Mouse (Mus musculus) macrophage (primary cell): ENCODE results near the gene Esrp2. TPM values are rescaled to one million over a fixed set of nuclear protein-coding genes. Genes with fewer than 3 reads are reported as not detected.

Experiments used
- H3K27ac ChIP-seq: fragments of 350-480 bp; formaldehyde crosslinking; 2 replicates; pipeline ENCODE4 v1.9.0; 2021
- H3K36me3 ChIP-seq: fragments of 350-480 bp; formaldehyde crosslinking; 2 replicates; pipeline ENCODE4 v1.9.0; 2021; ENCODE audit errors: inconsistent target
- H3K4me3 ChIP-seq: fragments of 350-480 bp; formaldehyde crosslinking; 2 replicates; pipeline ENCODE4 v1.9.0; 2021; ENCODE audit errors: inconsistent target
- H3K79me2 ChIP-seq: fragments of 350-480 bp; formaldehyde crosslinking; 2 replicates; pipeline ENCODE4 v1.9.0; 2021; ENCODE audit errors: inconsistent target
- WGBS: methylation state at CpG from one replicate; pipeline ENCODE4 v1.1.7; 2026; ENCODE audit warnings: inconsistent platforms; ENCODE audit not compliant: missing documents; 5-methylcytosine and 5-hydroxymethylcytosine counted together
- polyA plus RNA-seq: library from polyadenylated mRNA; stranded (reverse); fragments of 250-400 nt; gene quantifications from 3 replicates; pipeline ENCODE4 v1.2.4, GENCODE M21; 2018; ENCODE audit warnings: inconsistent platforms

The Esrp2 gene
- polyA plus RNA-seq, 1 experiment from 2014 or later = not detected

- Histone ChIP-seq H3K27ac (no peak overlapping the region), H3K79me2 (no peaks in the 10 kb centered on the region), H3K4me3 (no peak overlapping the region), H3K36me3 (peaks cover 15% of the 10 kb centered on the region; the same call in 1 of the 2 replicates)
- WGBS = 92% methylated on average over 3 of the region's 3 CpGs
Measured at GRCm38 (mm10) chr8:106123443-106123842, 13.3 kb downstream of the Esrp2 start.

GRCm38 (mm10) chr8:106115897-106116296, 20.9 kb downstream of the Esrp2 start:
- WGBS = 100% methylated on average over 3 of the region's 3 CpGs
- no peak overlapping the region for H3K27ac ChIP-seq
- H3K36me3 ChIP-seq = peaks cover 21% of the 10 kb centered on the region; the same call in 1 of the 2 replicates

GRCm38 (mm10) chr8:106112514-106112913, 24.3 kb downstream of the Esrp2 start:
- Histone ChIP-seq H3K79me2 (no peaks in the 10 kb centered on the region), H3K36me3 (peaks cover 27% of the 10 kb centered on the region), H3K4me3 (no peak overlapping the region), H3K27ac (no peak overlapping the region)
- 83% methylated on average over 1 of the region's 1 CpGs for whole genome bisulfite sequencing

More at GRCm38 (mm10) chr8:106115897-106116296, 20.9 kb downstream of the Esrp2 start:
- Histone ChIP-seq H3K79me2 (no peaks in the 10 kb centered on the region), H3K4me3 (no peak overlapping the region)

- 100% methylated on average over 2 of the region's 2 CpGs for WGBS
- no peak overlapping the region for H3K27ac ChIP-seq
- no peaks in the 10 kb centered on the region for H3K79me2 ChIP-seq
- H3K4me3 ChIP-seq = no peak overlapping the region
- H3K36me3 ChIP-seq = peaks cover 27% of the 10 kb centered on the region
Measured at GRCm38 (mm10) chr8:106112041-106112440, 24.7 kb downstream of the Esrp2 start.

GRCm38 (mm10) chr8:106108729-106109128, 28.0 kb downstream of the Esrp2 start:
- peaks cover 32% of the 10 kb centered on the region for H3K36me3 ChIP-seq
- no peaks in the 10 kb centered on the region for H3K79me2 ChIP-seq
- 100% methylated on average over 3 of the region's 3 CpGs for WGBS
- no peak overlapping the region for H3K4me3 ChIP-seq
- no peak overlapping the region for H3K27ac ChIP-seq

- Histone ChIP-seq H3K79me2 (no peaks in the 10 kb centered on the region), H3K4me3 (no peak overlapping the region), H3K36me3 (peaks cover 37% of the 10 kb centered on the region), H3K27ac (no peak overlapping the region)
- WGBS = 96% methylated on average over 4 of the region's 4 CpGs
Measured at GRCm38 (mm10) chr8:106108080-106108479, 28.7 kb downstream of the Esrp2 start.

- WGBS = 29% methylated on average over 1 of the region's 1 CpGs
- H3K36me3 ChIP-seq = peaks cover 44% of the 10 kb centered on the region
- H3K4me3 ChIP-seq = no peak overlapping the region
- H3K79me2 ChIP-seq = no peaks in the 10 kb centered on the region
- H3K27ac ChIP-seq = no peak overlapping the region
Measured at GRCm38 (mm10) chr8:106106193-106106592, 30.6 kb downstream of the Esrp2 start.

- no peaks in the 10 kb centered on the region for H3K79me2 ChIP-seq
- H3K36me3 ChIP-seq = peaks cover 48% of the 10 kb centered on the region
- 94% methylated on average over 2 of the region's 2 CpGs for WGBS
- no peak overlapping the region for H3K4me3 ChIP-seq
- no peak overlapping the region for H3K27ac ChIP-seq
Measured at GRCm38 (mm10) chr8:106103888-106104287, 32.9 kb downstream of the Esrp2 start.

- Histone ChIP-seq H3K27ac (no peak overlapping the region), H3K79me2 (no peaks in the 10 kb centered on the region), H3K4me3 (no peak overlapping the region), H3K36me3 (peaks cover 38% of the 10 kb centered on the region; the same call in 1 of the 2 replicates)
- 87% methylated on average over 4 of the region's 4 CpGs for WGBS
Measured at GRCm38 (mm10) chr8:106102321-106102720, 34.5 kb downstream of the Esrp2 start.

Other genes starting within 250 kb of the Esrp2 start
- not detected in 3 replicates for gene Nrn1l, start 243.4 kb downstream of the Esrp2 start, polyA plus RNA-seq
- gene Pskh1, start 236.5 kb downstream of the Esrp2 start, polyA plus RNA-seq = 16.3 to 17.5 TPM (median 16.4 TPM) in 3 replicates
- not detected in 3 replicates for gene Ctrl, start 203.1 kb downstream of the Esrp2 start, polyA plus RNA-seq
- gene Psmb10, start 198.5 kb downstream of the Esrp2 start, polyA plus RNA-seq = 51.8 to 210 TPM (median 105 TPM) in 3 replicates
- gene Lcat, start 193.6 kb downstream of the Esrp2 start, polyA plus RNA-seq = 0.10 to 0.28 TPM in 2 of 3 replicates, not detected in the other
- 16.1 to 37.5 TPM (median 23.1 TPM) in 3 replicates for gene Slc12a4, start 170.9 kb downstream of the Esrp2 start, polyA plus RNA-seq
- 0.10 to 0.34 TPM in 2 of 3 replicates, not detected in the other for gene Dpep3, start 157.5 kb downstream of the Esrp2 start, polyA plus RNA-seq
- gene Dus2, start 145.6 kb downstream of the Esrp2 start, polyA plus RNA-seq = 7.6 to 13.0 TPM (median 7.7 TPM) in 3 replicates
- not detected in 3 replicates for gene Dpep2nb, start 131.0 kb downstream of the Esrp2 start, polyA plus RNA-seq
- 10.2 to 19.4 TPM (median 15.9 TPM) in 3 replicates for gene Ddx28, start 125.1 kb downstream of the Esrp2 start, polyA plus RNA-seq
- gene Nfatc3, start 78.1 kb downstream of the Esrp2 start, polyA plus RNA-seq = 21.3 to 25.2 TPM (median 22.3 TPM) in 3 replicates
- 132 to 176 TPM (median 135 TPM) in 3 replicates for gene Pla2g15, start 13.4 kb upstream of the Esrp2 start, polyA plus RNA-seq
- 4.4 to 10.2 TPM (median 4.9 TPM) in 3 replicates for gene Slc7a6, start 31.9 kb upstream of the Esrp2 start, polyA plus RNA-seq
- 28.1 to 38.1 TPM (median 29.3 TPM) in 3 replicates for gene Slc7a6os, start 74.0 kb upstream of the Esrp2 start, polyA plus RNA-seq
- gene Prmt7, start 74.0 kb upstream of the Esrp2 start, polyA plus RNA-seq = 9.7 to 30.4 TPM (median 17.5 TPM) in 3 replicates
- 0.68 to 1.6 TPM (median 1.0 TPM) in 3 replicates for gene Smpd3, start 201.0 kb upstream of the Esrp2 start, polyA plus RNA-seq